Mouse (Mus musculus): Measurements from ENCODE around the gene Smad3.

GRCm38 (mm10) chr9:63633334-63633733 is 124.5 kb downstream of the Smad3 start:
- TF ChIP-seq MAX (IDR thresholded peaks at IDR 0.05): no peak
- no peak for TF ChIP-seq CTCF (IDR thresholded peaks at IDR 0.05; ENCODE audit: control insufficient read depth, insufficient read depth, insufficient read length)
- no peak for TF ChIP-seq MYOG (IDR thresholded peaks at IDR 0.05; ENCODE audit: control insufficient read depth, extremely low read depth, insufficient read length)
- no peak for TF ChIP-seq USF1 (IDR thresholded peaks at IDR 0.05; ENCODE audit: low read depth)
- no peak for TF ChIP-seq MYOD1 (IDR thresholded peaks at IDR 0.05; ENCODE audit: control insufficient read depth, insufficient read length, low read depth)
